Mouse (Mus musculus) right cerebral cortex, postnatal 4 days (tissue): ENCODE results near the gene Prss30.

Source experiments
- DNase-seq: peaks from one replicate; pipeline ENCODE4 v3.0.0-alpha.2; 2022

Gene Prss30

GRCm38 (mm10) chr17:23980297-23980909 is at the start of gene Prss30:
Gene Prss30, minus strand, starts transcription at chr17:23980566.
- no peak for DNase-seq

DNA sequence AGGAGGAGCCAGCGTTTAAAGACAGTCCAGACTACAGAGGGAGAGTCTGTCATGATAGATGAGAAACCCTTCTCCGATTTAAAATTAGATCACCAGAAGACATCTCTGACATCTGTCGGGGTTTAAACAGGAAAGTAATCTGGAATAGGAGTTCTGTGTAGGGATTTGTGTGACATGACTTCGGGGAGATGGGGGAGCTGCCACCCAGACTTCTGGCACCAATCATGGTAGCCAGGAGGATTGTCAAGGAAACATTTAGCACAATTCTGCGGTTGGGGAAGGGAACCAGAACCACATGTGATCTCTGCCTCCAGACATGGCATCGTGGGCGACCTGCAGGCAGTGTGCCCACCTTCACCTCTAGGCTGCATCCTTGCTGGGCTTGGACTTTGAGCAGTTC is 49.1 kb upstream of the Prss30 start:
- DNase-seq, result no peak

DNA sequence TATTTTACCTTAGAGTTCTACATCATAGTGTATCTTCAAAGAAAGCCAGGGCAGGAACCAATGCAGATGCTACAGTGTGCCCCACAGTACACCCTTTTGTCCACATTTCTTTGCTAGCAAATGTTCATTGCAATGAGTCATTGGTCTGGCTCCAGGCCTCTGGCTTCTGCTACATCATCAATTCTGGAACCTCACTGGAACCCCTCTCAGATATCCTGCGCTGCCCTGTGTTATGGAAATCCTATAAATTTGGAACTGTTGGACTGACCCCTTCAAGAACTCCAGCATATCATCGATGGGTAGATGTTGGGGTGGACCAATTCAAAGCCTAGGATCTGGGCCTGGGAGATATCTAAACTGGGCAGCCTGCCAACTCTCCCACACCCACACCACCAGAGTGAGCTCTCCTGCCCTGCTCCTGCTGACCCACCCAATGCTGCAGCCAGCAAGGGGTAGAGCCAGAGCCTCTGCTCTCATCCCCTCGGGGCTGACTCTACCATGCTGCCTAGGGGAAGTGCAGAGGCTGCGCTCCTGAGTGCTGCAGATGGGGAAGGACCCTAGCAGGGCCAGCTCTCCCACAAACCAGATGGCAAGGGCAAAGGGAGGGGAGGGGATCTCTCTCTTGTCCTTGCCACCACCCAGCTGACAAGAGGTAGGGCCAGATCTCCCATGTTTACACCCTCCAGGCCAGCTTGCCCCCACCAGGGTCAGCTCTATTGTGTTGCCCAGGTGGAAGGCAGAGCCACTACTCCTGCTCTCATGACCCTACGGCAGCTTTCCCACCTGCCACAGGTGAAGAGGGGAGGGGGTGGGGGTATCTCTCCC is 41.2 kb upstream of the Prss30 start:
- no peak for DNase-seq

GRCm38 (mm10) chr17:24020696-24021095 is 40.3 kb upstream of the Prss30 start:
- no peak for DNase-seq

DNA sequence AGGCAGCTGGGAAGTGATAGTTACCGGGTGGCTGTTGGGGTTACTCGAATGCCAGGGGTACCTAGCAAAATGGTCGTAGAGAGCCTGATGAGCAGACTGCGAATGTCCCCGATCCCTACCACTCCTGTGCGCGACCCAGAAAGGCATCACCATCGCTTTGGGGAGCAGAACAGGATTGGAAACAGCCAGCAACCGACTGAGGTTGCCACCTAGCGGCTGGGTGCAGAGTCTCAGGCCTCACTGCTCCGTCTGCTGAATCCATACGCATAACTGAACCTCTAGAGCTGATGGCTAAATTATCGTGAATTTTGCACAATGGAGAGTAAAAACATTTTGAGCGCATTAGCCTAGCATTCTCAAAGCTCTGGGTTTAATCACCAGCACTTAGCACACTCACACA is 35.4 kb upstream of the Prss30 start:
- no peak for DNase-seq

DNA sequence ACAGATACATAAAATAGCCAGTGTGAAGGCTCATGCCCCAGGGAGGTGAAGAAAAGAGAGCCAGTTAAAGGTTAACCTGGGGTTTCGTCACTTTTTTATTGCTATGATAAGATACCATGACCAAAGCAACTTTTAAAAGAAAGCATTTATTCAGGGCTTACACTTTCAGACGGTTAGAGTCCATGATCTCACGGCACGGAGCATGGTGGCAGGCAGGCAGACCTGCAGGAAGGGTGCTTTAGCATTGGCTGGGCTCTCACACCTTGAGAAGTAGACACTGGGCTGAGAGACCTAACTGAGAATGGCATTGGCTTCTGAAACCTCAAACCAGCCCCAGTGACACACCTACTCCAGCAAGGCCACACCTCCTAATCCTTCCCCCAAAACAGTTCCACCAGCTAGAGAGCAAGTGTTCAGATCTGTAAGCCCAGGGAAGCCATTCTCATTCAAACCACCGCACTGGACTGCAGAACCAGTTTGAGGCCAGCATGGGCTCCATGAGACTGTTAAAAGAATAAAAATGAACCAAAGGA is 34.1 kb upstream of the Prss30 start:
- DNase-seq, result no peak

DNA sequence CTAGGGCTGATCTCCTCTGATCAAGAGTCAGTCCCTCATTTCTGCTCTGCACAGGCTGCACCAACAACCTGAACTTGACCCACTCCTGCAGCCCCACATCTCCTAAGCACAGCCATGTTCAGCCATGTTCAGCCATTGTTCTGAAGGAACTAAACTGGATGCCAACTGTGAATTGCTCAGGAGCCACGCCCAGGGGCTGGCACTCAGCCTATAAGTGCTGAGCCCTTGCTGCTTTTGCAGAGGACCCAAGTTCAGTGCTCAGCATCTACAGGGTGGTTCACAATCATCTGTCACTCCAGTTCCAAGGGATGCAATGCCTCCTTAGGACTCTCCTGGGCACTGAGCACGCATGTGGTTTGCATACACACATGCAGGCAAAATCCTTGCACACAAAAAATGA is 32.6 kb upstream of the Prss30 start:
- no peak for DNase-seq

GRCm38 (mm10) chr17:24009617-24010016 is 29.3 kb upstream of the Prss30 start:
- DNase-seq, result no peak

DNA sequence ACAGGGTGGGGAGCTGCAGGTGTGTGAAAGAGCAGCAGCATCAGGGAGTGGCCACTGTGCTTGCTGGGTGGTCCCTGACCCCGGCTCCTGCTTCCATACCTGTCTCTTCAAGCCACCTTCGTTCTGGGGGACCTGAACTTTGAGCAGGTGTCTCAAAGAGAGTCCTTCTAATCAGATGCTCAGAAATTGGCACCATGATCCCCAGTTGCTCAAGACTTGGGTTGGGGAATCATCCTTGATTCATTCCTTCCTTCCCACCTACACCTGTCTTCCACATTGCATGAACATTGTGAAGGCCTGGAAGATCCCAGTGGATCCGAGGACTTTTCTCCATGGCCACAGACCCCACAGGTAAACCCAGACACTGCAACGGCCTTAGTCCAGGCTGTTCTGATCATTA is 27.7 kb upstream of the Prss30 start:
- no peak for DNase-seq

GRCm38 (mm10) chr17:24007391-24007790 is 27.0 kb upstream of the Prss30 start:
- no peak for DNase-seq

DNA sequence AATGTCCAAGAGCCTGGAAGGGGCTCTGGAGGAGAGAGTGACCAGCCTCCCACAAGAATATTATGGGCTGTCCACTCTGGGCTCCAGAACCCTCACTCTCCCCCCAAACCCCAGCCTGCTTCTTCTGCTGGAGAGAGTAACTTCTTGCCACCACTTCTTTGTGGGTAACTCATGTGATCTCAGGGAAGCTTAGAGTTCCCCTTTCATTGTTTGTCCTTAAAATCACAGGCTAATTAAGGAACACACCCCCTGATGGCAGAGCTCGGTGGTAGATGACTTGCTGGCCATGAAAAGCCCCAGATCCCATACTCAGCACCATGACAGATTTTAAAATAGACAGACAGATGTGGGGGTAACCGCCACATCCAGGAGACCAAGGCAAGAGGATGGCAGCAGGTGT is 26.6 kb upstream of the Prss30 start:
- DNase-seq, result no peak

DNA sequence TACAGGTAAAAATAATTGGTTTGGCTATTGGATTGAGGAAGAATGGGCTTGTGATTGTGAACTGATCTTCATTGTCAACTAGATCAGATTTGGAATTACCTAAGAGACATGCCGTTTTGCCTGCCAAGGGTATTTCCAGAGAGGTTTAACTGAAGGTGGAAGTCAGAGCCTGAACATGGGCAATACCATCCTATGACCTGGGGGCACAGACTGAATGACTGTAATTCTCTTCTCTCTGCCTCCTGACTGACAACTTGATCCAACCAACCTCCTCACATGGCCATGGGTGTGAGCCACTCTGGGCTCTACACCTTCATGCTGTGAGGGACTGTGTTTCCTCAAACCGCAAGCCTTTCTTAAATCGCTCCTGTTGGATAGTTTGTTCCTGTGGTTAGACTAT is 24.7 kb upstream of the Prss30 start:
- no peak for DNase-seq

- DNase-seq, result no peak
Observed at GRCm38 (mm10) chr17:24004071-24004665, 23.8 kb upstream of the Prss30 start.

GRCm38 (mm10) chr17:24000404-24000803 is 20.0 kb upstream of the Prss30 start:
- no peak for DNase-seq

- no peak for DNase-seq
Observed at GRCm38 (mm10) chr17:23998383-23998782, 18.0 kb upstream of the Prss30 start.

GRCm38 (mm10) chr17:23997901-23998300 is 17.5 kb upstream of the Prss30 start, which contains the start of gene Prss22:
Gene Prss22, minus strand, starts transcription at chr17:23998100.
- no peak for DNase-seq

DNA sequence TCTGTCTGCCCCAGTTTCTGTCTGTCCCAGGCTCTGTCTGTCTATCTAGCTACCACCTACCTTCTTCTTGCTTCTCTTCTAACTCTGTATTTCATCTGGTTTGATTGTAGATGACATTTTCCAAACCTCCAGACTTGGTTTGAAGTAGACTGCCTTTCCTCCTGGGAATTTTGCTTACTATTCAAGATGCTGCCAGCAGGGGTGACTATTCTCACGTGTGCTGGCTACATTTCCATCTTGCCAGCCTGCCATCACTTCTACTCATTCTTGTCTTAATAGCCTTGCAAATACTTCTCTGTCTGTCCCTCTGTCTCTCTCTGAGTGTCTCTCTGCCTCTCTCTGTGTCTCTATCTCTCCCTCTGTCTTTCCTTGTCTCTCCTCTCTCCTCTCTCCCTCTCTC is 15.1 kb upstream of the Prss30 start:
- DNase-seq, result no peak

GRCm38 (mm10) chr17:23994667-23995066 is 14.3 kb upstream of the Prss30 start:
- no peak for DNase-seq

DNA sequence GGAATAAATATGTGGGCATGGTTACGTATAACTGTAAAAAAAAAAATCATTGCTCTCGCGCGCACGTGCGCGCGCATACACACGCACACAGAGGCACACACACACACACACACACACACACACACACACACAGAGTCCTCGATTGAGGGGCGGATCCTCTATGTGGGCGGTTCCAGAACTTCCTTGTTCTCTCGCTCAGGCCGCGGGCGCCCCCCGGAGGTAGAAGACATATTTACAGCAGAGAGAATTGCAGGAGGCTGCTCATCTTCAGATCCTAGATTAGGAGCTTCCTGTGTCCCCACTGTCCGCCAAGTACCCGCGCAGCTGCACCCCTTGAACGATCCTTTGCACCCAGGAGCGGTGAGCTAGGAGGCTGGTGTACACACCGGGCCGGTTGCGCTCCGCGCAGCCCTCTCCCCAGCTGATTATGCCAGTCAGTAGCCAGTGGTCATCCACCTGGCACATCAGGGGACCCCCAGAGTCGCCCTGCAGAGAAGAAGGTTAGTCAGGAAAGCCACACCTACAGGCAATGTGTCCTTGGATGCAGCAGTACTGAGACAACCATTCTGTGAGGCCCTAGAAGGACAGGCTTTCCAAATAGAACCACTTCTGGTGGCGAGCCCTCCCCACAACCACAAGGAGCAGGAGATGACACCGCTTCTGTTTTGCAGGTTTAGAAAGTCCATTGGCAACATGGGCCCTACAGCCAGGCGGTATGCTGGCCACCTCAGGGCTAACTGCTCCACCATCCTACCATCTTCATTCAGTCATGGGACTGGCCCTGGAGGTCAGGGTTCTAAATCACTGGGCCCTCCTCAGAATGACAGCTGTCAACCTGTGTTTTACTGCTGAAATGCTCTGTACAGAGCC is 13.4 kb upstream of the Prss30 start:
- DNase-seq, result peak; percentile 99

- DNase-seq, result no peak
Observed at GRCm38 (mm10) chr17:23992789-23993553, 12.6 kb upstream of the Prss30 start.

DNA sequence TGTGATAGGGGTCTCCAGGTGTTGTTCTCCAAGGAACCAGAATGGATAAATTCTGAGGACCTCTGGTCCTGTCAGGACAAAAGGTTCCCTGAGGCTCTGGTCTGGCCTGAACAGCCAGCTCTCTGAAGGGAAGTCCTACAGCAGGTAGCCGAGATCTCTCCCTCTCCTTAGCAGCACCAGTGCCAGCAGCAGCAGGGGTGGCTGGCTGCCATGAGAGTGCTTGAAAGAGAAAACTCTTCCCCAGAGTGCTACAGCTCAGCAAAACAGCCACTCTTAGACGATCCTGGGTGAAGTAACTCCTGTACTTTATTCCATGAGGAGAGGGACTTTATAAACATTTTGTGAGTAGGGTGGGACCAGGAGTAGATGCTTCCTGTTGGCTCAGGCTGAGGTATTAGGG is 9.4 kb upstream of the Prss30 start:
- DNase-seq, result peak; percentile 23

GRCm38 (mm10) chr17:23984989-23985388 is 4.6 kb upstream of the Prss30 start:
- DNase-seq, result no peak
